Mouse (Mus musculus) liver, embryonic 14.5 days (tissue): ENCODE results near the gene Slco2a1. TPM values are rescaled to one million over a fixed set of nuclear protein-coding genes. Genes with fewer than 3 reads are reported as not detected.

Experiments
- ATAC-seq: fragments of 200-750 bp; cut with Nextera tagmentation; 2 replicates; pipeline ENCODE4 v1.8.0; 2017; ENCODE audit warnings: moderate number of reproducible peaks, mild to moderate bottlenecking, moderate library complexity; ENCODE audit not compliant: insufficient read depth
- DNase-seq, 3 experiments: peaks; one replicate each; pipeline ENCODE4 v3.0.0-alpha.2; 2012 to 2013; ENCODE audit warnings: low read depth in 3 of 3, low spot score in 3 of 3
- H3K27ac ChIP-seq: fragments of 300-500 bp; sonication (generic); 2 replicates; pipeline ENCODE4 v1.5.1; 2014; ENCODE audit warnings: moderate library complexity, mild to moderate bottlenecking, control low read depth, inconsistent platforms
- H3K27me3 ChIP-seq: fragments of 300-500 bp; sonication (generic); 2 replicates; pipeline ENCODE4 v1.6.1; 2014; ENCODE audit warnings: mild to moderate bottlenecking, low read length, moderate library complexity; ENCODE audit not compliant: control insufficient read depth, insufficient read depth
- H3K36me3 ChIP-seq: fragments of 300-500 bp; sonication (generic); replicated peaks from 2 replicates; pipeline ENCODE4 v1.6.1; 2014; ENCODE audit warnings: low read depth; ENCODE audit not compliant: control insufficient read depth, insufficient read depth
- H3K4me1 ChIP-seq, 2 experiments: fragments of 200-500 bp in 1 of 2; fragments of 300-500 bp in 1 of 2; sonication (generic) in 1 of 2; replicated peaks; 2 replicates each; pipeline ENCODE4 v1.6.1; 2012 to 2014; ENCODE audit warnings: antibody characterized with exemption in 1 of 2, inconsistent platforms in 1 of 2, low read length in 1 of 2; ENCODE audit not compliant: control insufficient read depth in 2 of 2, insufficient read depth in 2 of 2
- H3K4me2 ChIP-seq: fragments of 300-500 bp; sonication (generic); 2 replicates; pipeline ENCODE4 v1.6.1; 2014; ENCODE audit warnings: low read depth, mild to moderate bottlenecking, control low read depth, moderate library complexity
- H3K4me3 ChIP-seq, 2 experiments: fragments of 200-500 bp in 1 of 2; fragments of 300-500 bp in 1 of 2; sonication (generic) in 1 of 2; 2 replicates each; pipeline ENCODE4 v1.5.1; 2012 to 2014; ENCODE audit warnings: low read depth in 2 of 2, low read length in 2 of 2, mild to moderate bottlenecking in 2 of 2, control low read depth in 1 of 2, inconsistent platforms in 1 of 2, moderate library complexity in 1 of 2; ENCODE audit not compliant: insufficient read depth in 1 of 2
- H3K9ac ChIP-seq: fragments of 300-500 bp; sonication (generic); replicated peaks from 2 replicates; pipeline ENCODE4 v1.6.1; 2014; ENCODE audit warnings: mild to moderate bottlenecking, control low read depth, moderate library complexity
- H3K9me3 ChIP-seq: fragments of 300-500 bp; sonication (generic); 2 replicates; pipeline ENCODE4 v1.6.1; 2016; ENCODE audit warnings: low read length, mixed read lengths; ENCODE audit not compliant: control insufficient read depth
- CTCF ChIP-seq: IDR thresholded peaks from 2 replicates; pipeline ENCODE4 v1.5.1; 2016; ENCODE audit warnings: antibody characterized with exemption, low read depth, control low read depth
- EP300 ChIP-seq: IDR thresholded peaks from 2 replicates; pipeline ENCODE4 v1.6.1; 2016; ENCODE audit warnings: antibody characterized with exemption, low read depth
- WGBS: fragments of 180-500 bp; shearing (Covaris S2); extraction: QIAGEN DNeasy Blood & Tissue Kit; methylation state at CpG from one replicate; pipeline ENCODE4 v1.1.7; 2014; ENCODE audit not compliant: insufficient replicate concordance; 5-methylcytosine and 5-hydroxymethylcytosine counted together
- polyA plus RNA-seq, 2 experiments: library from polyadenylated mRNA; depleted of rRNA in 1 of 2; stranded (reverse) in 1 of 2; unstranded in 1 of 2; fragments of >200 nt; fragmentation: Nextera tagmentation in 1 of 2; extraction: Ambion mirVana in 1 of 2; gene quantifications; 2 replicates each; pipeline versions ENCODE4 v1.2.1 to v1.2.3; 2012 to 2014

Slco2a1 gene
- polyA plus RNA-seq, 2 experiments, result 1.7 to 3.3 TPM

GRCm38 (mm10) chr9:103076836-103077531, 88.5 kb downstream of the Slco2a1 start:
- no peaks in the 10 kb centered on the region for H3K36me3 ChIP-seq
- WGBS, result 62% methylated on average over 21 of the region's 21 CpGs
- H3K4me3 ChIP-seq, result no peak overlapping the region
- H3K4me2 ChIP-seq, result no peak overlapping the region
- no peak for TF ChIP-seq CTCF
- no peak for TF ChIP-seq EP300
- no peak overlapping the region for H3K9ac ChIP-seq
- DNase-seq (no peak), ATAC-seq (no peak)
- no peaks in the 10 kb centered on the region; a peak in 1 of 4 replicates for H3K4me1 ChIP-seq
- no peaks in the 10 kb centered on the region for H3K9me3 ChIP-seq
- no peaks in the 10 kb centered on the region for H3K27me3 ChIP-seq
- no peak overlapping the region for H3K27ac ChIP-seq

GRCm38 (mm10) chr9:103078194-103078691, 89.7 kb downstream of the Slco2a1 start:
- no peak for DNase-seq
- 46% methylated on average over 6 of the region's 6 CpGs for WGBS
- no peak for TF ChIP-seq CTCF
- no peak for TF ChIP-seq EP300

GRCm38 (mm10) chr9:103080211-103080610, 91.7 kb downstream of the Slco2a1 start:
- TF ChIP-seq EP300 (no peak), CTCF (no peak)
- H3K4me1 ChIP-seq, result no peaks in the 10 kb centered on the region; a peak in 1 of 4 replicates
- no peak overlapping the region for H3K4me2 ChIP-seq
- no peak for DNase-seq
- H3K9me3 ChIP-seq, result no peaks in the 10 kb centered on the region
- no peak for ATAC-seq
- H3K27me3 ChIP-seq, result no peaks in the 10 kb centered on the region
- H3K36me3 ChIP-seq, result no peaks in the 10 kb centered on the region
- WGBS, result 78% methylated on average over 3 of the region's 3 CpGs
- no peak overlapping the region for H3K9ac ChIP-seq
- no peak overlapping the region for H3K4me3 ChIP-seq
- no peak overlapping the region for H3K27ac ChIP-seq

More at GRCm38 (mm10) chr9:103078194-103078691, 89.7 kb downstream of the Slco2a1 start:
- no peak overlapping the region for H3K4me2 ChIP-seq
- H3K9me3 ChIP-seq, result no peaks in the 10 kb centered on the region
- H3K4me1 ChIP-seq, result no peaks in the 10 kb centered on the region; a peak in 1 of 4 replicates
- no peak for ATAC-seq
- H3K4me3 ChIP-seq, result no peak overlapping the region
- no peaks in the 10 kb centered on the region for H3K36me3 ChIP-seq
- no peak overlapping the region for H3K27ac ChIP-seq
- no peak overlapping the region for H3K9ac ChIP-seq
- no peaks in the 10 kb centered on the region for H3K27me3 ChIP-seq

- no peaks in the 10 kb centered on the region for H3K27me3 ChIP-seq
- H3K9ac ChIP-seq, result no peak overlapping the region
- 46% methylated on average over 8 of the region's 8 CpGs for WGBS
- no peaks in the 10 kb centered on the region for H3K9me3 ChIP-seq
- ATAC-seq (no peak), DNase-seq (no peak)
- no peak overlapping the region for H3K4me2 ChIP-seq
- H3K4me3 ChIP-seq, result no peak overlapping the region
- TF ChIP-seq CTCF (no peak), EP300 (no peak)
- no peaks in the 10 kb centered on the region; a peak in 1 of 4 replicates for H3K4me1 ChIP-seq
- H3K36me3 ChIP-seq, result no peaks in the 10 kb centered on the region
- no peak overlapping the region for H3K27ac ChIP-seq
Measured at GRCm38 (mm10) chr9:103082246-103082975, 93.9 kb downstream of the Slco2a1 start.

DNA sequence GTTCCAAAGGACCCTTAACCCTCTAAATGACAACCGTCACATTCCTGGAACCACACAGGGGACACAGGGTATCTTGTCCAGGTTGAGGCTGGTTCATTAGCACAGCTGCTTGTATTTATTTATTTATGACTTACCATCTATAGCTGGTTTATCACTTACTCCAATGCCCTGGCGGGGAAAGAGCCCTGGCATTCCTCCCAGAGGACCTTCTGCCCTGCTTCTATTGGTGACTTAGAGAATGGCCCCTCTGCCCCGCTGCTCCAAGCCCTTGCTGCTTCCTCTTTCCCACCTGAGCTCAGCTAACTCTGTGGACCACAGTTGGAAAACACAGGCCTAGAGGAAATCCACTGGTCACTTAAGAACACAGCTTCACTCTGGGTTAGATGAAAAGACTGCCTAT, 94.9 kb downstream of the Slco2a1 start:
- no peak overlapping the region for H3K4me2 ChIP-seq
- WGBS, result 49% methylated on average over 3 of the region's 3 CpGs
- DNase-seq, result no peak
- H3K9me3 ChIP-seq, result no peaks in the 10 kb centered on the region
- H3K27me3 ChIP-seq, result no peaks in the 10 kb centered on the region
- no peak overlapping the region for H3K27ac ChIP-seq
- H3K36me3 ChIP-seq, result no peaks in the 10 kb centered on the region
- H3K4me3 ChIP-seq, result no peak overlapping the region
- no peak for ATAC-seq
- TF ChIP-seq CTCF, result no peak
- TF ChIP-seq EP300, result no peak
- H3K9ac ChIP-seq, result no peak overlapping the region
- no peaks in the 10 kb centered on the region for H3K4me1 ChIP-seq
